Mouse (Mus musculus): ENCODE data around the gene Ccdc15.

DNA sequence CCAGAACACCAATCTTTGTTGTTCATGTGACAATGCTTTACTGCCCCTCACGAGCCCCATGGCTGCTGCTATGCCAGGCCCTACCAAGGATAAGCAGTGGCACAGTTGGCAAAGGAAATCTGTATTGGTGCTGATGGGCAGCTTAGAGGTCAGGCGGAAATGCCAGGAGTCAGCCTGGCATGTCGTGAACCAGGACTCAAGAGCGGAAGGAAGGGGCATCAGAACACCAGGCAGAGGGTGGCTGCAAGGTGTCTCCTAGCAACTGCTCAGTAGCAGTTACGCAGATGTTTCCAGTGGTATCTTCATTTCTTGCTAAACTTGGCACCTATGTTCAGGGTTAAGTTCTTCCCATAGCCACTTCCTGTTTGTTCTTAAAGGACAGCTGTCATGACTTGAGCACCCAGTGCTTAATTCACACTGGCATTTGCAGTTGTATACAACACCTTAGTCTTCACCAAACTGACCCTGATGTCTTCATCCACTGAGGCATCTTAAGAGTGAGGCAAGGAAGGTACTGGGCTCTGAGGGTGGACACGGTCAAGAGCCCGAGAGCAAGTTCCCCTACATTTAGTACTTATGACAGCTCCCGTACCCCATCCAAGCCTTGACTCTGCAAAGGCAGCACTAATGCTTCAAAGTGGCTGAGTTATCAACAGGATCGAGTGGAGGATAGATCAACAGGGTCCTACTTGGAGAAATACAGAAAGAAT, 117.6 kb downstream of the Ccdc15 start:
- TF ChIP-seq CTCF (IDR thresholded peaks at IDR 0.05; ENCODE audit: low read depth, low read length): no peak
- no peak for TF ChIP-seq POLR2A (IDR thresholded peaks at IDR 0.05; ENCODE audit: extremely low read depth, insufficient read depth, low read length)

Data from liver, adult 2 months (tissue).